Mouse (Mus musculus): Measurements from ENCODE around the gene Zfp692. TPM values are rescaled to one million over a fixed set of nuclear protein-coding genes. Genes with fewer than 3 reads are reported as not detected.
A peak's percentile ranks its signal among the peaks of the same experiment; 100 is the strongest.
"Not testable (repeated sequence)": the region's sequence is repeated elsewhere in the genome, so short reads cannot be mapped to it uniquely, and the experiment has no call there.

The Zfp692 gene
- total RNA-seq (2021), result 10 to 100 TPM; 10.5 to 11.9 TPM
- long read RNA-seq, experiment 1, partial matches to known transcripts, result 8 of 25 reads
- long read RNA-seq, experiment 1, other reads (novel, unspliced or antisense), result 13 of 25 reads
- long read RNA-seq, experiment 2, partial matches to known transcripts, result 8 of 27 reads
- long read RNA-seq, experiment 2, other reads (novel, unspliced or antisense), result 17 of 27 reads

DNA sequence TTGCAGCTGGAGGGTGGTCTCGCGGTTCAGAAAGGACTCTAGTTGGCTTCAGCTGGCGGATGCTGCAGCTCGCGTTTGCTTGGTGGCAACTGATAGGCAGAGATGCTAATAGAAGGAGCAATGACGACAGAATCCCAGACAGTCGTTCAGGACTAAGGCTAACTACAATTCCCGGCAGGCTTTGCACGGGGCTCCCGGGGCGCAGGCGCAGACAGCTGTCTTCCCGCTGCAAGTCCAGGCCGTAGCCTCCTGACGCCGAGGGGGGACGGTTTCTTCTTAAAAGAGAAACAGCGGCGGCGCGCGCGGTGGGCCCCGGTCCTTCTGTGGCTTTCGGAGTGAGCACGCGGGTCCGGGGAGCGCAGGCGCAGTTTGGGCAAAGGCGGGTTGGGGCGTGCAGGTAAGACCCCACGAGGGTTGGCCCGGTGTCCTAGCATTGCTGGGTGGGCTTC, at the start of gene Zfp692:
Gene Zfp692, plus strand, starts transcription at position 210 of the 449 bp plus-strand sequence.
- peak; percentile 87 for DNase-seq (ENCODE audit: low spot score in 2 of 2)

DNA sequence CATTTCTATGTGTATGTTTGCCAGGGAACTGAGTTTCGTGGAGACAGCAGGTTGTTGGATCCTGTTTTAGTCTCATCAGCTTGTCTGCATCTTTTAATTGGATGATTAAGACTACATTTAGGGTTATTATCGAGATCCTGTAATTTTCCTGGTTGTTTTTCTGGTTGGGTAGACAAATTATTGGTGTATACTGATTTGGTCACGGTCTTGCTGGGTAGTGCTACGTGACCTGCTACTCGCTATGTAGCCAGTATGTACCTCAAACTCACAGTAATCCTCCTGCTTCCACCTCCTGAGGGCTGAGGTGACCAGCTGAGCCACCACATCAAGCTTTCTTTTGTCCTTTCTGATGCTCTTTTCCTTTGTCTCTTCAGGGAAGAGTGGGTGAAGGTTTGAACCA, 49.1 kb upstream of the Zfp692 start:
- DNase-seq (ENCODE audit: low spot score in 2 of 2), result no peak

GRCm38 (mm10) chr11:58260156-58260555, 46.7 kb upstream of the Zfp692 start:
- no peak for DNase-seq (ENCODE audit: low spot score in 2 of 2)

DNA sequence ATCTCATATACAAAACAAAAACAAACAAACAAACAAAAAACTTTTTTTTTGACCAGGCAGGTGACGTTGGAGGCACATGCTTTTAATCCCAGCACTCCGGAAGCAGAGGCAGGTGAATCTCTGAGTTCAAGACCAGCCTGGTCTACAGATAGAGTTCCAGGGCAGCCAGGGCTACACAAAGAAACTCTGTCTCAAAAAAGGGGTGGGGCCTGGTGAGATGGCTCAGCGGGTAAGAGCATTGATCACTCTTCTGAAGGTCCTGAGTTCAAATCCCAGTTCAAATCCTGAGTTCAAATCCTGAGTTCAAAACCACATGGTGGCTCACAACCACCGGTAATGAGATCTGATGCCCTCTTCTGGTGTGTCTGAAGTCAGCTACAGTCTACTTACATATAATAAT, 45.0 kb upstream of the Zfp692 start:
- no peak for DNase-seq (ENCODE audit: low spot score in 2 of 2)

DNA sequence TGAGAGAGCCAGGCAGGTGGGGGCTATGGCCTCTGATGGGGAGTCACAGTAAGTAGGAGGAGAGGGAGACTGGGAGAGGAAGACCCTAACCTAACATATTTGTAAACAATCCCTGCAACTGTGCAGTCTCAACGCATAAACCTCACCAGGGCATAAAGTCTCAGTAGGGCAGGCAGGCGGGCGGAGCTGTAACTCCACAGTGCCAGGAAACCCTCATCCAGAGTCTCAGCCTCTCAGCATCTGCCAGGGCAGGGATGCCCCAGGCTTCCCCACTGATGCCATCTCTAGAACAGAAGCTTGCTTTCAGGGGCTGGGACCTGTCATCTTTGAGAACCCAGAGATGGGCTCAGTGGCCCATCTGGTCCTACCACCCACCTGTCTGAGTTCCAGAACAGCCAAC, 44.5 kb upstream of the Zfp692 start:
- no peak for DNase-seq (ENCODE audit: low spot score in 2 of 2)

GRCm38 (mm10) chr11:58263516-58263915, 43.4 kb upstream of the Zfp692 start:
- DNase-seq (ENCODE audit: low spot score in 2 of 2), result no peak

- DNase-seq (ENCODE audit: low spot score in 2 of 2), result no peak
These were observed 42.3 kb upstream of the Zfp692 start for GRCm38 (mm10) chr11:58264546-58264945.

DNA sequence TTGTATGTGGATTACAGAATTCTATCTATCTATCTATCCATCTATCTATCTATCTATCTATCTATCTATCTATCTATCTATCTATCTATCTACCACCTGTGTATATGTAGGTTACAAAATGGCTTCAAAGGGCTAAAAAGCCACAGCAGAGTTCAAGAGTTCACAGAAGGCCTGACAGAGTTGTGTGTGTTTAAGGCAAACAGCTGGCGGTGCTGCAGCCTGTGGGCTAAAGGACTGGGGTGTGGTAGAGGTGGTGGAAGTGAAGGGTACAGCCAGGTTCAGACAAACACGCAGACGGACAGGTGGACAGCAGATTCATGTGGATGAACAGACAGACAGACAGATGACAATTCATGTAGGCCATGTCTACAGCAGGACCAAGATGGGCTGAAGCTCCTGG, 38.6 kb upstream of the Zfp692 start:
- DNase-seq (ENCODE audit: low spot score in 2 of 2), result no peak

GRCm38 (mm10) chr11:58274572-58274971, 32.3 kb upstream of the Zfp692 start, which contains the start of gene 4930438A08Rik:
Gene 4930438A08Rik, plus strand, starts transcription at chr11:58274799.
- no peak for DNase-seq (ENCODE audit: low spot score in 2 of 2)

DNA sequence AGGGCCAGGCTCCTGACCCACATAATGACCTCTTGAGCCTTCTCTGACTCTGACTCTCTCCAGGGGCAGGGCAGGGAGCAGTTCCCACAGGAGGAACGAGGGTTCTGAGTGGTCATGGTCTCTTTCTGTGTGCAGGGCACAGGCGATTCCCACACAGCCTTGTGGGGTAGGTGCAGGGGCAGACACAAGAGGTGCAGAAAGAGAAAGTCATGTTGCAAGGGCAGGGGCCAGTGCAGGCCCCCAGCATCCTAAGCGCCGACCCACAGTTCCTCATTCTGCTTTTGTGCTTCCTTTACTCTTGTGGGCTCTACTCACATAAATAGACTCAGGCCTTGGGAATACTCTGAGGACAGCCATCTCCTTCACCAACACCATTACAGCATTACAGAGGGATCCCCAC, 31.1 kb upstream of the Zfp692 start:
- no peak for DNase-seq (ENCODE audit: low spot score in 2 of 2)

DNA sequence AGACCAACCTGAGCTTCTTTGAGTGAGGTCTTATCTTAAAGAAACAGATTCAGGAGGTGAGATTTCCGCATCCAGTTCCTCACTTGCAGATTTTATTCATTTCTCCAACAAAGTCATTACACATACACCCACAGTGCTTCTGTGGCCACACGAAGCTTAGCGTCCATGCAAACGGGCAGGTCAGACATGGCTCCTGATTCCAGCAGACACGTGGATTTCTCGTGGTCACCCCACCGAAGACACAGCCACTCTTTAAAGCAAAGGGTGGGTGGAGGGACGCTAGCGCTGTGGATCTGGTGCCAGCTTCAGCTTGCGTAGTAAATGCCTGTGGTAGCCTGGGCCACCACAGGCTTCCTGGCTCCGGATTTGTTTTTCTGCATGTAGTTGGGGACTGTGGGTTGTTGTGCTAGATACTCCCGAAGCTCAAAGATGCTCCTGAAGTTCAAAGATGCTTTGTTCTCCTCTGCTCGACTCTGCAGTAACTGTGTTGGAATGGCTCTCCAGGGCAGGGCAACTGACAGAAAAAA, 24.8 kb upstream of the Zfp692 start:
- DNase-seq (ENCODE audit: low spot score in 2 of 2), result no peak

GRCm38 (mm10) chr11:58282518-58282917, 24.4 kb upstream of the Zfp692 start:
- DNase-seq (ENCODE audit: low spot score in 2 of 2), result no peak

DNA sequence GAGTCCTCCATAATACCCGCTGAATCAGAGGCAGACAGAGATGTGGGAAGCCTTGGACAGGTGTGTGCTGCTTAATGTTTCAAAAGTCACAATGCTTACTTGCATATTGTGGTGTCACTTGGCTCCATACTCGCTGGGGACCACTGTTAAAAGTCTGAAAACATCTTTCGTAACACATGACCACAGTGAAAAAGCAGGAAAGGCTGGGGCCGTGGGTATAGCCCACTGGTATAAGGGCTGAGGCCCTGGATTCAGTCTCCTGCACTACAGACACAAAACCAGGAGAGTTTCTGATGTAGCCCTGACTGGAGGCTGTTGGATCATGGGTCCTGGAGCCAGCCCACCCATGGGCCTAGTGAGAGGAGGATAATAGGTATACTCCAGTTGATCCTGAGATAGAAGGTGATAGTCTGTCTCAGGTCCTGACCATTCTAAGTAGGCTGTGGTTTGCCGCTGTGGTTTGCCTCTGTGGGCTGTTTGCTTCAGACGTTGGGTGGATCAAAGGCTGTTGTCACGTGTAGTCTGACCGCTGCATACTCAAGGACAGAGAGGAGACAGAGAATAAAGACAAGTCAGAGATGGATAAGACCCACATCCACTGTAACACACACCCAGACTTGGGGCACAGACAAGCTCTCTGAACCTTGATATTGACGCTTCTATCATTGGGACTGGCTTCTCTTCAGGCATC, 16.7 kb upstream of the Zfp692 start:
- no peak for DNase-seq (ENCODE audit: low spot score in 2 of 2)

DNA sequence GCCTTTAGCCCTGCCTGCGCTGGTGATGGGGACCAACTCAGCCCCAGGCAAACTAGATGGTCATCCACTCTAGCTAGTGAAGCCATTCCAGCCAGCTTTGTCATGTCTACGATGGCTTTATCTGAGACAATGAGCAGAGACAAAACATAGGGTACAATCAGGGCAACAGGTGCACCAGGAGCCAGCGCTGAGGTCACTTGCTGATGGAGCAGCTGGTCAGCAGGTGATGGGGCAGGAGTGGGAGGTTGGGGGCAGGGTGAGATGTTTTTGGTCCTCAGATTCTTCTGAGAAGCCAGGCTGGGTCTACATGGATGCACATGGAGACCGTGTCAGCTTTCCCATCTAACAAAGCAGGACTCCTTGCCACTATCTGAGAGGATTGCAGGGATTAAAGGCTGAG, 16.1 kb upstream of the Zfp692 start:
- DNase-seq (ENCODE audit: low spot score in 2 of 2), result no peak

DNA sequence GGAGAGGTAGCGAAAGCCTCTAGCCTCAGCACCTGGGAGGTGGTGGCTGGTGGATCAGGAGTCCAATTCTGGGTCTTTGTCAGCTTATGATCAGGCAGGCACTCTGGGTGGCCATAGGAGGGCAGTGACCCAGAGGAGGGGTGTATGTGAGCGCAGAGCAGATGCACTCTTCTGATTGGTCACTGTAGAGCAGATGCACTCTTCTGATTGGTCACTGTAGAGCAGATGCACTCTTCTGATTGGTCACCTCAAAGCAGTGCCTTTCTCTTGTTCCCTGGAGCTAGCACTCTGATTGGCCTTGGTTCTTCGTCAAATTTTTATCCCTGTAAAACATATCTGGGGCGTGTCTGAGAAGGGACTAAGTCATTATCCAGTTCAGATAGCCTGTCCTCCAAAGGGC, 14.1 kb upstream of the Zfp692 start:
- no peak for DNase-seq (ENCODE audit: low spot score in 2 of 2)

DNA sequence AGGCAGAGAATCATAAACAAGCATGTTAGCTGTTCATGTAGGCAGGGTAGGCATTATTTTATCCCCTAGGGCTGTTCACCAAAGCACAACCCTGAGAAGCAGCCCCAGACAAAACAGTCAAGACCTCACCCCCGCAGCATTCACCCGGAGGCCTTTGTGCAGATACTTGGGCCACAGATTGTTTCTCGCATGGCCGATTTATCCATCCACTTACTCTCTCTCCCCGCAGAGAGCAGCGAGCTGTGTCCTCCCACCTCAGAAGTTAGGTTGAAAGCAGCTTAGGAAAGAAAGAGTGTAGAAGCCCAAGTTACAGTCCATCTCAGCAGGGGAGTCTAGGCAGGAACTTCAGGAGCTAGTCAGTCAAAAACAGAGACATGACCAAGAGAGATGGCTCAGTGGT, 9.5 kb upstream of the Zfp692 start:
- no peak for DNase-seq (ENCODE audit: low spot score in 2 of 2)

DNA sequence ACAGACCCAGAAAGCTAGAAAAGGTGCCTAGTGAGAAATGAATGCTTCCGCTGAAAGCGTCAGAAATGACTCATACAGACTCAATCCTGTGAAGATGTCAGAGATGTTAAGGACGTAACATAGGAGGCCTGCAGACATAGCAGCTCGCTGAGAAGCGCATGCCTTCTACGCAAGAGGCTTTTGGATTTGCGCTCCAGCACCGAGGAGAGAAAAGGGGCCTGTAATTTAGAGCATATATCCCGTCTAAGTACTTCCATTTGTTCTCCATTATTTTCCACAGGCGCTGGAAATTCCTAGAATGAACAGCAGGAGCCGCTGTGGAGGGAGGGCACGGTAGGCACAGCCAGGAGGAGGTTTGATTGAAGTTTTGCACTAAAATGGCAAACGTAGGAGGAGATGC, 5.8 kb upstream of the Zfp692 start:
- DNase-seq (ENCODE audit: low spot score in 2 of 2), result peak; percentile 66 to 76

GRCm38 (mm10) chr11:58301837-58302754, 4.8 kb upstream of the Zfp692 start:
- peak; percentile 99 to 100 for DNase-seq (ENCODE audit: low spot score in 2 of 2)

DNA sequence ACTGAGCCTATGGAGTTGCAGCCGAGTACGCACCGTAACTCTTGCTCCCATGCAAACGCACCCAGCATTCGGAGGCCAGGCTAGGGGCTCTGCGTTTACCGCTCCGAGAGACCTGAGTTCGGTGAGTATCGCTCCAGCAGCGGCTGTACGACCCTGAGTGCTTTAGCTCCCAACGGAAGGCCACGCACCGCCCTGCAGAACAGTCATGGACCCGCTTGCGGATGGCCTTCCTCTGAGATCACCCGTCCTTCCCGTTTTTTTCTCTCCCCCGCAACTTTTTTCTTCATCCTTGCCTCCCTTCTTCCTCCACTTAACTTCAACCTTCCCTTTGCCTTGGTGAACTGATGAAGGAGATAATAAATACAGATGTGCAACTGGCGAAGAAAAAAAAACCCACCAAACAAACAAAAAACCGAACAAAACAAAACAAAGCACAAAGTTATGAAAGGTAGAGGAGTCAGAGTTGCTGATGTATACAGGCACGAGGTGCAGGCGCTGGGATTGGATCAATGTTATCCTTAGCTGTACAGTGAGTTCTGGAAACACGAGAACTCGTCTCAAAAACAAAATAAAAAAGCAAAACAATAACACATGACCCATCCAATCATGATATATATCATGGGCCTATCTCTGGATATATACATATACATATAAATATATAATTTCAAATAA, 4.0 kb upstream of the Zfp692 start:
- no peak for DNase-seq (ENCODE audit: low spot score in 2 of 2)

GRCm38 (mm10) chr11:58303594-58303993, 3.3 kb upstream of the Zfp692 start:
- no peak for DNase-seq (ENCODE audit: low spot score in 2 of 2)

DNA sequence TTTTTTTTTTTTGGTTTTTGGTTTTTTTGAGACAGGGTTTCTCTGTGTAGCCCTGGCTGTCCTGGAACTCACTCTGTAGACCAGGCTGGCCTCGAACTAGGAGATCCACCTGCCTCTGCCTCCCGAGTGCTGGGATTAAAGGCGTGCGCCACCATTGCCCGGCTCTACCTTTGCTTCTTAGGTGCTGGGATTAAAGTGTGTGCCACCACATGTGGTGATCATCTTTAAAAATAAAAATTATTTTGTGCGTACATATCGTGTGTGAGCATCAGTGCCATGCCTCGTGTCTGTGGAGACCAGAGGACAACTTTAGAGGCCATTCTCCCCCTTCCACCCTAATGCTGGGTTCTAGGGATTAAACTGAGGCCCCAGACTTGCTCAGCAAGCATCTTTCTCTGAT, 1.6 kb upstream of the Zfp692 start:
- not testable (repeated sequence) for DNase-seq (ENCODE audit: low spot score in 2 of 2)

Data from adrenal gland, adult 18-20 months (tissue).